Mouse (Mus musculus): ENCODE measurements around the gene Fbxo47.

The Fbxo47 gene

GRCm38 (mm10) chr11:97829913-97830476 is 54.0 kb downstream of the Fbxo47 start:
- DNase-seq (ENCODE audit: low spot score), result no peak

DNA sequence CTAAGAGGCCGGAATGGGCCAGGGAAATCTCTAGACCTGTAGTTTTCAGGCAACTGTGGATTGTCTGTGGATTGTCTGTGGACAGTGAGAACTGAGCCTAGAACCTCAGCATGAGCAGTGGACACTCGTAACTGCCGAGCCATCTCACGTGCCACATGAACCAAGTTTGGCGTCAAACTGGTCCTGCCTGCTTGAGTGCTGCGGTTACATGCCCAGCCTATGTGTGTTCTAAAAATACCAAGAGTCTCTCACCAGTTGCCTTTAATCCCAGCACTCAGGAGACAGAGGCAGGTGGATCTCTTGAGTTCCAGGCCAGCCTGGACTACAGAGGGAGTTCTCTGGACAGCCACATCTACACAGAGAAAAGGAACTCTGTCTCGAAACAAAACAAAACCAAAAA is 54.6 kb downstream of the Fbxo47 start:
- no peak for DNase-seq (ENCODE audit: low spot score)

GRCm38 (mm10) chr11:97827654-97828053 is 56.3 kb downstream of the Fbxo47 start:
- DNase-seq (ENCODE audit: low spot score), result no peak

DNA sequence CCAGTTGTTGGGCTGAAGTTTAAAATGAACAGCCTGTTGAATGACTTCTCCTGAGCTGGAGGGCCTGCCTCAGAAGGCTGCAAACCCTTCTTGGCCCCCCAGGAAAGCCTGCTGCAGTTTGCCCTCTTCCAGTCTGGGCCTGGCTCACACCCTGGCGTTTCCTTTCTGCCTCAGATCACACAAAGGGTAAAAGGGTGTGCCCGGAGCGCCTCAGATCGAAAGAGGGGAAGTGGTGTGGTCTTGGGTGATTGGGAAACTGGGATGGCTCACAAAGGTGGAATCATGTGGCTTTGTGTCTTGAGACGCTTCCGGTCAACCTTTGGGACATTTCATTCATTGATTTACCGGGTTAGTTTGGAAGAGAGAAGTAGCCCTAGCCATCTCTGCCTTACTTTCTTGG is 57.5 kb downstream of the Fbxo47 start:
- no peak for DNase-seq (ENCODE audit: low spot score)

DNA sequence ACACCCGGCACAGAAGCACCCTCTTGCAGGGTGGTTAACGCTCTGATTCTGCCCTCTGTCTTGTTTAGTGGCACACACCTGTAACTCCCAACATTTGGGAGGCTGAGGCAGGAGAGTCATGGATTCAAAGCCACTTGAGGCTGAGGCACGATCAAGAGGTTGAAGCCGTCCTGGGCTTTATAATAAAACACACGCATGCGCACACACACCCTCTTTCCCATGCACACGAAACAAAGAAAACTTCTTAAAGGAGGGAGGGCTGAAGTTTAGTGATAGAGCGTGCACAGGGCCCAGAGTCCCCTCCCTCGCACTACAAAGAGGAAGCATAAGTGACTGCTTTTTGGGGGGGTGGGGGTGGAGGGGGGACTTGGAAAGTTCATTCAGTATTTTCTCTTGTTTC is 58.0 kb downstream of the Fbxo47 start:
- no peak for DNase-seq (ENCODE audit: low spot score)

DNA sequence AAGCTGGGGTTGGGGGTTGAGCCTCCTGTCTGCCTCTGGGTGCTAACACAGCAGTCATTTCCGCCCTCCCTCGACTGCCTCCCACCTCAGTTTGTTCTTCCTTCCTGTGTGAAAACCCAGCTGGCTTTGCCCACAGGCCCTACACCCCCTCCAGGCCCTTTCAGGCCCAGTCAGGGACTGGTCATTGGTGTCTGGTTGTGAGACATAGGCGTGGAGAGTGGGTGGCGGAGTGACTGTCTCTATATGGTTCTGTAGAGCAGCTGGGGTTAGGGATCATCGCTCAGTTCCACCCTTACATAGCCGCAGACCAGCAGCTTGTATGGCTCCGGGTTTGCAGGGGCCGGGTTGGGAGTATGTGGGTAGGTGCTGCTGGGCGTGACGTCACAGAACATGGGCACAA is 58.7 kb downstream of the Fbxo47 start:
- no peak for DNase-seq (ENCODE audit: low spot score)

- DNase-seq (ENCODE audit: low spot score), result no peak
Measured at GRCm38 (mm10) chr11:97824895-97825294, 59.1 kb downstream of the Fbxo47 start.

DNA sequence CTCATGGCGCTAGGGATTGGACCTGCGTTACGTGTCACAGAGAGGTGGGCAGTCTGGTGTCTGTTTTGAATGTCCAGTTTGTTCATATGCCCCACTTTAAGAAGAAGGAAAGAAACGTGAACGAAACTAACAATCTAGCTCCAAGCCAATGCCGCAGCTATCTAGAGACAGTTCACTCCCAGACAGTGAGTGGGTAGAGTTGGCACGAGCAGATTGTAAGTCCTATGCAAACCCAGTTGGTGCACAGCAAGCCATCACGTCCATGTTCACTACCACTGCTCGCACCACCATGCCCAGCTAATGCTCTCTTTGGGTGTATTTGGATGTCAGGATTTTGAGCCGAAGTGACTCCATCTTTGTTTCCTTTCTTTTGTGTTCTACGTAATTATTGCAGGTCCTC is 59.8 kb downstream of the Fbxo47 start:
- DNase-seq (ENCODE audit: low spot score), result no peak

DNA sequence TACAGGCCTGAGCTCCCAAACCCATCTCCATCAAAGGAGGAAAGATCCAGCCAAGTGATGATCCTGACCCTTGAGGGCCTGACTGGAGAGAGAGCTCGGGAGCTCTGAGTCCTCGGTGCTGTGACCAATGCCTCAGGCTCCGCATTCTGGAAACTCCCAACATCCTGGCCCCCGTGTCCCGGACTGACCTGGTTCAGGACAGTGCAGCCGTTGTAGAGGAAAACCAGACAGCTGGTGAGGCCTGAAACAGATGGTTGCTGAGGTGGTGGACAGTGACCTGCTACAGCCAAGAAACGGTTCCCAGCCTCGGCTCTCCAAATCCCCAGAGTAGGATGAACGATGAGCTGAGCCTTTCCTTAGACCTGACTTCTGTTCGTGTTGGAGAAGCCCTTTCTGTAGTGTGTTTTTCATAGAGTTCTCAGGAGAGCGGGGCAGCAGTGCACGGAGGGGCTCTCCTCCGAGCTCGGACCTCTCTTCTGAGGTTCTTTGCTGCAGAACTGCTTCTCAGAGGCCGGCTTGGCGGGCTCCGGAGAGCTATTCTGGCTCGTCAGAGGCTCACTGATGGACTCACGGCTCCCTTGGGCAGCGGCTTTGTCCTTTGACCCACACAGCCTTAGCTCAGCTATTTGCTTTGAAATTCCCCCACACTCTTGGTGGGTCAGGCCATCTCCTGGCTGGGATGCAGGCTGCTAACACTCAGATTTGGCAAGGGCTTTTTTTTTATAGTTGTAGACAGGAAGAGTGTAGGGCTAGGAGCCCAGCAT is 60.9 kb downstream of the Fbxo47 start:
- DNase-seq (ENCODE audit: low spot score), result no peak

DNA sequence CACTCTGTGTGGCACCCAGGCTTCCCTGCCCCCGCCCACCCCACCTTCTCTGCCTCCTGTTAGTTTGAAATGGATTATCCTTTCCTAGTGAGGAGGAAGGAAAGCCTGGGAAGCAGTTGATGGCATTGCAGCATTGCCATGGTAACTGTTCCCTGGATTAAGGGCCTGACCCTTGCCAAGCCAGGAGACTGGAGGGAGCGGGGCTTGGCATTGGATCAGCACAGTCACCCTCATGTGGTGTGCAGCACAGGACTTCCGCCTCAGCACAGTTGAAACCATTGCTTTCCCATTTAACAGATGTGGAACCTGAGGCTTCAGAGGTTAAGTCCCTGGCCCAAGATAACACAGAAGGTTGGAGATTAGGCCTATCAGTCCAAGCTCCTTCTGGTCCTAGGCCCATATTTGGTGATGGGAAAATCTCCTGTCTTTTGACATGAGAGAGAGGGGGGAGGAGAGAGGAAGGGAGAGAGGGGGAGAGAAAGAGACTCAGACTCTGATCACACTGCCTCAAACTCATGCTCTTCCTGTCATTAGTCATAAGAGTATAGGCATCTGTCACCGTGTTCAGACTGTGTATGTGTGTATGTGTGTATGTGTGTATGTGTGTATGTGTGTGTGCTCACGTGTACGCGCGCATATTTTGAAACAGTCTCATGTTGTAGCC is 62.4 kb downstream of the Fbxo47 start:
- no peak for DNase-seq (ENCODE audit: low spot score)

GRCm38 (mm10) chr11:97820840-97821239 is 63.1 kb downstream of the Fbxo47 start:
- DNase-seq (ENCODE audit: low spot score), result no peak

DNA sequence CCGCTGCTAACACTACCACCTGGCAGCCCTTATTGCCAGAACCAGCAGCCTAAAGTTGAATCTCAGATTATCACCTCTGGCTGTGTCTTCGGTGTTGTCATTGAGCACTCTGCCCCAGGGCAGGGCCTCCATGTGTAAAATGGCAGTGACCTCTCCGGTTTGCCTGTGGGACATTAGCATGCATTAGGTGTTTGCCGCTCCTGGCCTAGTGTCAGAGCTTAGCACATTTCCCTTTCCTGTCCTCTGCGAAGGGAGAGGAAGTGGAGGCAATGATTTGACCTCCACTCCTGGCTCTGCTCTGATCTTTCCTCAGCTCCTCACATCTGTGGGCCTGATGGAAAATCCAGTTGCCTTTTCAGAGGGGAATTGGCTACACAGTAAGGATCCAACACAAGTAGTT is 64.0 kb downstream of the Fbxo47 start:
- DNase-seq (ENCODE audit: low spot score), result no peak

GRCm38 (mm10) chr11:97819102-97819501 is 64.9 kb downstream of the Fbxo47 start:
- DNase-seq (ENCODE audit: low spot score), result no peak

DNA sequence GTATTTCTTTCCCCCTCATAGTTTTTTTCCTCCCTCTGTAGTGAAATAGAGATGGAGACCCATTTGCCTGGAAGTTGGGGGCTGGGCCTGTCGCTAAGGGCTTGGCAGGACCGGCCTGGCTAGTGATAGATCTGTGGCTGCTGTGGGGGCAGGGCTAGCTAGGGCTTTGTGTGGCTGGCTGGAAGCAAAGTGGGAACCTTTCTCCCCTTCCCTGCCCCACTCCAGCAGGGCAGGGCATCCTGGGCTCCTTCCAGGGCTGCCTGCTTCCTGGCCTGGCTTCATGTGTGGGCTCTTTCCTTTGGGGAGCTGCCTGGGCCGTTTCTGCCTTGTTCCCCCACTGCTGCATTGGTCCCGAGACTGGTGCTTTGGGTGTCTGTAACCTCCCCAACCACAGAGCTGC is 65.4 kb downstream of the Fbxo47 start:
- no peak for DNase-seq (ENCODE audit: low spot score)

DNA sequence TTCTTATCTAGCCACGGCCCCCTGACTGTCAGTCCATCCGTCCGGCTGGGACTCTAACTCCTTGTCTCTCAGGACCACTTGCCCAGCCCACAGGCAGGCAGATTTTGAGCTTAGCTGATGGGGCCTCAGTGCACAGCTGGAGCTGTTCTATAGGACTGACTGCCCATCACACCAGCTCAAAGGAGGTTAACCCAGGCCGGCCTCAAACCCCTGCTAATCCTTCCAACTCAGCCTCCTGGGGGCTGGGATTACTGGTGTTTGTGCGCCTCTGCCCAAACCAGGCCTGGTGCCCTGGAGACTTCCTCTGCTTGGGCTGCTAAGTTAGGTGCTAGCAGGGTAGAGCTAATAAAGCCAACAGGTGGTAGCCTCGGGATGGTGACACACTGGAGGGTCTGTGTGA is 66.0 kb downstream of the Fbxo47 start:
- DNase-seq (ENCODE audit: low spot score), result no peak

GRCm38 (mm10) chr11:97817379-97817778 is 66.6 kb downstream of the Fbxo47 start:
- DNase-seq (ENCODE audit: low spot score), result peak; percentile 59

- peak; percentile 68 for DNase-seq (ENCODE audit: low spot score)
Measured at GRCm38 (mm10) chr11:97816916-97817315, 67.0 kb downstream of the Fbxo47 start.

- DNase-seq (ENCODE audit: low spot score), result no peak
Measured at GRCm38 (mm10) chr11:97816176-97816575, 67.8 kb downstream of the Fbxo47 start.

DNA sequence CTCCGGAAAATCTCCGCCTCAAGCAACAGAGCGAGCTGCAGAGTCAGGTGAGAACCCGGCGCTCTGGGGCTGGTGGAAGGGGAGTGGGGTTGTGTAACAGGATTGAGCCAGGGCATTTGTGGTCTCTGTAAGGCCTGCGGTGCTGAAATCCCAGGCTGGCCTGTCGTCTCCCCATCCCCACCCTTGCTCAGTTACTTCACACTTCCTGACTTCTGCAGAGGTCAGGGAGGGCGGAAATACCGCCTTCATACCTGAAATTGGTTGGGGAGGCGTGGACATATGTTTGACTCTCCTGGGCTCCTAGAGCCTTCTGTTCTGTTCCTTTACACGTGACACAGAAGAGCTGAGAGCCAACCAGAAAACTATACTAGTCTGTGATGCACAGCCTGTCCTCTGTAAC is 68.2 kb downstream of the Fbxo47 start:
- no peak for DNase-seq (ENCODE audit: low spot score)

GRCm38 (mm10) chr11:97813746-97814515 is 70.0 kb downstream of the Fbxo47 start:
- DNase-seq (ENCODE audit: low spot score), result no peak

DNA sequence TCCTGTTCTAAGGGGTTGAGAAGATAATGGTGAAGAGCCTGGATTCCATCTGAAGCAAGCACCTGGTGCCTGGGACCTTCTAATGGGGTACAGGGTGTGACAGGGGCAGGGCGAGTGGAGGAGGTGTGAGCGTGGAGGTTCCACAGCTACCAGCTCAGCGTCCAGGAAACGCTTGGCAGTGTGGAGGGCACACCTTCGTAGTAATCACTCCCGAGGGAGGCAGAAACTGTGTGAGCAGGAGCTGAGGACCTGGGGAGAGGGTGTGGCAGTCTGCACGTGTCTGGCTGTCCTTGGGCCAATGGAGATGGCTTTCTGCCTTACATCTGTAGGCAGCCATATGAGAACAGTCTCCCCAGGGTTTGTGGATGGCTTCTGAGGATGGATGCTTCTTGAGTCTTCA is 70.9 kb downstream of the Fbxo47 start:
- DNase-seq (ENCODE audit: low spot score), result no peak

DNA sequence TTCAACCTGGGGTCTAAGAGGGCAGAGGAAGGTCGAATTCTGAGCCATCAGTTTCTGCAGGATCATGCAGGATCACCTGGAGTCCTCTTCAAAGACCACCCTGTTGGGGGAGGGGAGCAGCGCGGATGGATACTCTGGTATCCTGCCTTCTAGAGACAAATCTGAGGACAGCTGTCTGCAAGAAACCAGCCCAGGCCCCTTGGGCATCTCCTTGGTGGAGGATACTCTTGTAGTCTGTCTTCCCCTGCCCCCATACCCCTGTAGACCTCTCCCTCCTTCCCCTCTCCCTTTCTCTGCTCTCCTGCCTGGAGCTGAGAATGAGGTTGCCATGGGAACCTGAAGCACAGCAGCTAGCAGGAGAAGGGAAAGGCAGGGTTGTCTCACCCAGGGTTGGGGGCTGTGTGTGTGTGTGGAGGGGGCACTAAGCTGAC is 71.4 kb downstream of the Fbxo47 start:
- no peak for DNase-seq (ENCODE audit: low spot score)
